Mouse (Mus musculus): Measurements from ENCODE around the gene Ccdc187.

Ccdc187 gene

GRCm38 (mm10) chr2:26214526-26214925 is 79.8 kb downstream of the Ccdc187 start:
- DNase-seq (ENCODE audit: low spot score in 2 of 2) = peak in 1 of 2 experiments; percentile 35

GRCm38 (mm10) chr2:26209566-26209965 is 84.8 kb downstream of the Ccdc187 start:
- no peak for DNase-seq (ENCODE audit: low spot score in 2 of 2)

- DNase-seq (ENCODE audit: low spot score in 2 of 2) = peak; percentile 54 to 63
Observed at GRCm38 (mm10) chr2:26208126-26208789, 86.1 kb downstream of the Ccdc187 start, which contains the start of gene Lhx3. Gene Lhx3 (minus strand): TSS chr2:26208289.

- DNase-seq (ENCODE audit: low spot score in 2 of 2) = no peak
Observed at GRCm38 (mm10) chr2:26207559-26207958, 86.8 kb downstream of the Ccdc187 start.

GRCm38 (mm10) chr2:26205761-26206160 is 88.6 kb downstream of the Ccdc187 start:
- DNase-seq (ENCODE audit: low spot score in 2 of 2) = no peak

- DNase-seq (ENCODE audit: low spot score in 2 of 2) = no peak
Observed at GRCm38 (mm10) chr2:26205126-26205525, 89.2 kb downstream of the Ccdc187 start.

GRCm38 (mm10) chr2:26202849-26203475 is 91.4 kb downstream of the Ccdc187 start:
- DNase-seq (ENCODE audit: low spot score in 2 of 2) = no peak

- DNase-seq (ENCODE audit: low spot score in 2 of 2) = no peak
Observed at GRCm38 (mm10) chr2:26201926-26202848, 92.2 kb downstream of the Ccdc187 start.

GRCm38 (mm10) chr2:26198488-26198887 is 95.9 kb downstream of the Ccdc187 start:
- DNase-seq (ENCODE audit: low spot score in 2 of 2) = no peak

GRCm38 (mm10) chr2:26194552-26195339 is 99.6 kb downstream of the Ccdc187 start:
- DNase-seq (ENCODE audit: low spot score in 2 of 2) = no peak
